In genomic region chr10:93763074-93763473, GRCm38 (mm10) we compare ENCODE assay signal across 8 mouse cellular contexts.
DNase-seq lines count a peak whose midpoint lies in the region; ATAC-seq and TF ChIP-seq lines count a peak whose summit lies in the region.
"Had no signal": no experiment of that assay in that cellular context is flagged by ENCODE, and none has a peak within 500 bp of the region (broad histone marks: within the 10 kb centered on the region; RNA-seq: fewer than 3 reads in every experiment).

No protein-coding gene starts in this region.

- no peak overlapping the region for H3K27ac ChIP-seq in liver, embryonic 14.5 days
- H3K27ac ChIP-seq: neural tube, embryonic 13.5 days had no signal

- no peak overlapping the region for H3K4me2 ChIP-seq in liver, embryonic 14.5 days (ENCODE audit: low read depth)
- H3K4me2 ChIP-seq: neural tube, embryonic 13.5 days had no signal

- TF ChIP-seq EP300 in liver, embryonic 14.5 days (IDR thresholded peaks at IDR 0.05; ENCODE audit: low read depth): no peak

- WGBS in liver, embryonic 14.5 days (ENCODE audit: insufficient replicate concordance): 24% methylated on average over 5 of the region's 5 CpGs

- no peak overlapping the region for H3K4me3 ChIP-seq in liver, embryonic 14.5 days (ENCODE audit: insufficient read depth in 1 of 2, low read depth in 2 of 2, low read length in 2 of 2)
- H3K4me3 ChIP-seq: neural tube, embryonic 13.5 days had no signal

- no peaks in the 10 kb centered on the region for H3K27me3 ChIP-seq in liver, embryonic 14.5 days (ENCODE audit: control insufficient read depth, insufficient read depth, low read length)
- no peaks in the 10 kb centered on the region for H3K27me3 ChIP-seq in splenic B cell, adult 2 months (ENCODE audit: control insufficient read depth, insufficient read depth, low read length, poor library complexity, severe bottlenecking)

- 0 out of 4 replicates have a peak, but pooled peaks cover 0 to 3% of the 10 kb centered on the region in 2 experiments for H3K4me1 ChIP-seq in liver, embryonic 14.5 days (replicated peaks; ENCODE audit: control insufficient read depth in 2 of 2, insufficient read depth in 2 of 2, low read length in 1 of 2)
- H3K4me1 ChIP-seq: neural tube, embryonic 13.5 days had no signal

- no peaks in the 10 kb centered on the region for H3K36me3 ChIP-seq in liver, embryonic 14.5 days (replicated peaks; ENCODE audit: control insufficient read depth, insufficient read depth, low read depth)
- no peaks in the 10 kb centered on the region for H3K36me3 ChIP-seq in splenic B cell, adult 2 months (ENCODE audit: control insufficient read depth, insufficient read depth, low read length, poor library complexity, severe bottlenecking)
- H3K36me3 ChIP-seq: neural tube, embryonic 13.5 days had no signal

- peak; percentile 60 for DNase-seq in kidney, adult 9 months
- DNase-seq in kidney, adult 11 months: no peak
- peak; percentile 52 for DNase-seq in MEL-GATA-1-ER (ENCODE audit: extremely low read depth, low read depth)
- DNase-seq in c-Kit-positive CD71-negative TER-119-negative erythroid progenitor cells, embryonic 14.5 days (ENCODE audit: low read depth): peak; percentile 58
- DNase-seq in liver, embryonic 14.5 days (ENCODE audit: low read depth in 3 of 3, low spot score in 3 of 3): peak in 2 of 3 experiments; percentile 1 to 39
- DNase-seq in splenic B cell, adult 2 months (ENCODE audit: low read depth, low spot score): peak; percentile 56
- DNase-seq in left cerebral cortex, adult 18-20 months (ENCODE audit: low spot score in 2 of 2): no peak

- H3K9me3 ChIP-seq in liver, embryonic 14.5 days (ENCODE audit: control insufficient read depth, low read length): no peaks in the 10 kb centered on the region
- H3K9me3 ChIP-seq: neural tube, embryonic 13.5 days had no signal

- H3K9ac ChIP-seq in liver, embryonic 14.5 days (replicated peaks): no peak overlapping the region
- H3K9ac ChIP-seq: neural tube, embryonic 13.5 days had no signal

- peak; percentile 91 for TF ChIP-seq CTCF in liver, embryonic 14.5 days (IDR thresholded peaks at IDR 0.05; ENCODE audit: low read depth)

- no peak for ATAC-seq in liver, embryonic 14.5 days (ENCODE audit: insufficient read depth)

Comparison
In these comparisons a context has a peak if more than half of its experiments do, and no peak if none do; other contexts are left out.
1. DNase-seq: peak in kidney, adult 9 months (single experiment), MEL-GATA-1-ER (single experiment), c-Kit-positive CD71-negative TER-119-negative erythroid progenitor cells, embryonic 14.5 days (single experiment), liver, embryonic 14.5 days (2 of 3) and splenic B cell, adult 2 months (single experiment); none in kidney, adult 11 months (single experiment) and left cerebral cortex, adult 18-20 months (0 of 2).